Mouse (Mus musculus) liver, embryonic 14.5 days (tissue): ENCODE measurements around the gene Ankrd55. TPM values are rescaled to one million over a fixed set of nuclear protein-coding genes. Genes with fewer than 3 reads are reported as not detected.

Experiments
- ATAC-seq: fragments of 200-750 bp; cut with Nextera tagmentation; 2 replicates; pipeline ENCODE4 v1.8.0; 2017; ENCODE audit warnings: moderate number of reproducible peaks, mild to moderate bottlenecking, moderate library complexity; ENCODE audit not compliant: insufficient read depth
- DNase-seq, 3 experiments: peaks; one replicate each; pipeline ENCODE4 v3.0.0-alpha.2; 2012 to 2013; ENCODE audit warnings: low read depth in 3 of 3, low spot score in 3 of 3
- H3K27ac ChIP-seq: fragments of 300-500 bp; sonication (generic); 2 replicates; pipeline ENCODE4 v1.5.1; 2014; ENCODE audit warnings: moderate library complexity, mild to moderate bottlenecking, control low read depth, inconsistent platforms
- H3K27me3 ChIP-seq: fragments of 300-500 bp; sonication (generic); 2 replicates; pipeline ENCODE4 v1.6.1; 2014; ENCODE audit warnings: mild to moderate bottlenecking, low read length, moderate library complexity; ENCODE audit not compliant: control insufficient read depth, insufficient read depth
- H3K36me3 ChIP-seq: fragments of 300-500 bp; sonication (generic); replicated peaks from 2 replicates; pipeline ENCODE4 v1.6.1; 2014; ENCODE audit warnings: low read depth; ENCODE audit not compliant: control insufficient read depth, insufficient read depth
- H3K4me1 ChIP-seq, 2 experiments: fragments of 200-500 bp in 1 of 2; fragments of 300-500 bp in 1 of 2; sonication (generic) in 1 of 2; replicated peaks; 2 replicates each; pipeline ENCODE4 v1.6.1; 2012 to 2014; ENCODE audit warnings: antibody characterized with exemption in 1 of 2, inconsistent platforms in 1 of 2, low read length in 1 of 2; ENCODE audit not compliant: control insufficient read depth in 2 of 2, insufficient read depth in 2 of 2
- H3K4me2 ChIP-seq: fragments of 300-500 bp; sonication (generic); 2 replicates; pipeline ENCODE4 v1.6.1; 2014; ENCODE audit warnings: low read depth, mild to moderate bottlenecking, control low read depth, moderate library complexity
- H3K4me3 ChIP-seq, 2 experiments: fragments of 200-500 bp in 1 of 2; fragments of 300-500 bp in 1 of 2; sonication (generic) in 1 of 2; 2 replicates each; pipeline ENCODE4 v1.5.1; 2012 to 2014; ENCODE audit warnings: low read depth in 2 of 2, low read length in 2 of 2, mild to moderate bottlenecking in 2 of 2, control low read depth in 1 of 2, inconsistent platforms in 1 of 2, moderate library complexity in 1 of 2; ENCODE audit not compliant: insufficient read depth in 1 of 2
- H3K9ac ChIP-seq: fragments of 300-500 bp; sonication (generic); replicated peaks from 2 replicates; pipeline ENCODE4 v1.6.1; 2014; ENCODE audit warnings: mild to moderate bottlenecking, control low read depth, moderate library complexity
- H3K9me3 ChIP-seq: fragments of 300-500 bp; sonication (generic); 2 replicates; pipeline ENCODE4 v1.6.1; 2016; ENCODE audit warnings: low read length, mixed read lengths; ENCODE audit not compliant: control insufficient read depth
- CTCF ChIP-seq: IDR thresholded peaks from 2 replicates; pipeline ENCODE4 v1.5.1; 2016; ENCODE audit warnings: antibody characterized with exemption, low read depth, control low read depth
- EP300 ChIP-seq: IDR thresholded peaks from 2 replicates; pipeline ENCODE4 v1.6.1; 2016; ENCODE audit warnings: antibody characterized with exemption, low read depth
- WGBS: fragments of 180-500 bp; shearing (Covaris S2); extraction: QIAGEN DNeasy Blood & Tissue Kit; methylation state at CpG from one replicate; pipeline ENCODE4 v1.1.7; 2014; ENCODE audit not compliant: insufficient replicate concordance; 5-methylcytosine and 5-hydroxymethylcytosine counted together
- polyA plus RNA-seq, 2 experiments: library from polyadenylated mRNA; depleted of rRNA in 1 of 2; stranded (reverse) in 1 of 2; unstranded in 1 of 2; fragments of >200 nt; fragmentation: Nextera tagmentation in 1 of 2; extraction: Ambion mirVana in 1 of 2; gene quantifications; 2 replicates each; pipeline versions ENCODE4 v1.2.1 to v1.2.3; 2012 to 2014

The Ankrd55 gene
- polyA plus RNA-seq, 2 experiments = 0.10 to 0.13 TPM

GRCm38 (mm10) chr13:112413611-112414010 lies 125.4 kb downstream of the Ankrd55 start:
- no peaks in the 10 kb centered on the region for H3K36me3 ChIP-seq
- no peak overlapping the region for H3K4me3 ChIP-seq
- no peak overlapping the region for H3K9ac ChIP-seq
- DNase-seq (no peak), ATAC-seq (no peak)
- H3K27me3 ChIP-seq = no peaks in the 10 kb centered on the region
- no peak overlapping the region for H3K4me2 ChIP-seq
- TF ChIP-seq CTCF (no peak), EP300 (no peak)
- WGBS = 68% methylated on average over 8 of the region's 8 CpGs
- no peaks in the 10 kb centered on the region for H3K9me3 ChIP-seq
- no peak overlapping the region for H3K27ac ChIP-seq
- peaks cover 5 to 21% of the 10 kb centered on the region in 2 experiments; a peak in 3 of 4 replicates for H3K4me1 ChIP-seq

- WGBS = 63% methylated on average over 6 of the region's 6 CpGs
- H3K4me3 ChIP-seq = no peak overlapping the region
- H3K36me3 ChIP-seq = no peaks in the 10 kb centered on the region
- DNase-seq (no peak), ATAC-seq (no peak)
- no peak overlapping the region for H3K27ac ChIP-seq
- no peak for TF ChIP-seq CTCF
- no peak for TF ChIP-seq EP300
- H3K27me3 ChIP-seq = no peaks in the 10 kb centered on the region
- no peak overlapping the region for H3K4me2 ChIP-seq
- no peak overlapping the region for H3K9ac ChIP-seq
- H3K9me3 ChIP-seq = no peaks in the 10 kb centered on the region
- H3K4me1 ChIP-seq = peaks cover 5 to 25% of the 10 kb centered on the region in 2 experiments; a peak in 3 of 4 replicates
These were observed 127.6 kb downstream of the Ankrd55 start for GRCm38 (mm10) chr13:112415896-112416295.

- ATAC-seq = no peak
These were observed 128.3 kb downstream of the Ankrd55 start for GRCm38 (mm10) chr13:112416410-112417162.

GRCm38 (mm10) chr13:112417163-112417523 lies 128.9 kb downstream of the Ankrd55 start:
- no peaks in the 10 kb centered on the region for H3K27me3 ChIP-seq
- H3K9ac ChIP-seq = no peak overlapping the region
- ATAC-seq (no peak), DNase-seq (no peak)
- no peak overlapping the region for H3K27ac ChIP-seq
- TF ChIP-seq EP300 (no peak), CTCF (no peak)
- 49% methylated on average over 4 of the region's 4 CpGs for WGBS
- peaks cover 5 to 23% of the 10 kb centered on the region in 2 experiments; a peak in 3 of 4 replicates for H3K4me1 ChIP-seq
- no peak overlapping the region for H3K4me2 ChIP-seq
- no peaks in the 10 kb centered on the region for H3K9me3 ChIP-seq
- no peak overlapping the region for H3K4me3 ChIP-seq
- no peaks in the 10 kb centered on the region for H3K36me3 ChIP-seq

More at GRCm38 (mm10) chr13:112416410-112417162, 128.3 kb downstream of the Ankrd55 start:
- Histone ChIP-seq H3K27me3 (no peaks in the 10 kb centered on the region), H3K4me1 (peaks cover 5 to 23% of the 10 kb centered on the region in 2 experiments; a peak in 3 of 4 replicates), H3K36me3 (no peaks in the 10 kb centered on the region), H3K4me2 (peak overlapping the region; percentile 13; the same call in 1 of the 2 replicates), H3K4me3 (no peak overlapping the region), H3K9ac (no peak overlapping the region), H3K27ac (no peak overlapping the region), H3K9me3 (no peaks in the 10 kb centered on the region)
- no peak for DNase-seq
- TF ChIP-seq EP300 = no peak
- no peak for TF ChIP-seq CTCF
- WGBS = 21% methylated on average over 8 of the region's 8 CpGs

GRCm38 (mm10) chr13:112417861-112418423 lies 129.7 kb downstream of the Ankrd55 start:
- H3K4me2 ChIP-seq = peak overlapping the region; percentile 22; the same call in 1 of the 2 replicates
- H3K27ac ChIP-seq = no peak overlapping the region
- peaks cover 5 to 23% of the 10 kb centered on the region in 2 experiments; a peak in 3 of 4 replicates for H3K4me1 ChIP-seq
- no peak for TF ChIP-seq EP300
- TF ChIP-seq CTCF = no peak
- no peak overlapping the region for H3K4me3 ChIP-seq
- no peaks in the 10 kb centered on the region for H3K9me3 ChIP-seq
- ATAC-seq (peak; percentile 68; the same call in 1 of the 2 replicates), DNase-seq (no peak)
- WGBS = 39% methylated on average over 2 of the region's 2 CpGs
- H3K36me3 ChIP-seq = no peaks in the 10 kb centered on the region
- H3K27me3 ChIP-seq = no peaks in the 10 kb centered on the region
- H3K9ac ChIP-seq = no peak overlapping the region
